Mouse (Mus musculus): ENCODE data around the gene Ola1. TPM values are rescaled to one million over a fixed set of nuclear protein-coding genes. Genes with fewer than 3 reads are reported as not detected.
A peak's percentile ranks its signal among the peaks of the same experiment; 100 is the strongest.

Gene Ola1
- total and polyA plus RNA-seq, 3 experiments, result 114 to 182 (median 175) TPM

GRCm38 (mm10) chr2:73266011-73266410 is 47.3 kb upstream of the Ola1 start:
- Histone ChIP-seq H3K9ac (ENCODE audit: insufficient read depth, low read depth) (no peak overlapping the region), H3K4me1 (ENCODE audit: control insufficient read depth in 1 of 2, insufficient read depth in 2 of 2) (no peaks in the 10 kb centered on the region), H3K4me3 (replicated peaks in 1 of 3; ENCODE audit: low read depth in 2 of 3, low read length in 2 of 3, poor library complexity in 1 of 3) (no peak overlapping the region), H3K4me2 (ENCODE audit: insufficient read depth, low read depth, poor library complexity, severe bottlenecking) (no peak overlapping the region), H3K27ac (ENCODE audit: insufficient read depth, low read depth) (no peak overlapping the region), H3K27me3 (replicated peaks) (no peaks in the 10 kb centered on the region), H3K9me3 (replicated peaks; ENCODE audit: low read length) (peaks cover 1% of the 10 kb centered on the region), H3K79me2 (replicated peaks; ENCODE audit: control insufficient read depth, extremely low read depth, insufficient read depth, poor library complexity, severe bottlenecking) (no peaks in the 10 kb centered on the region), H3K36me3 (replicated peaks in 1 of 2; ENCODE audit: control insufficient read depth in 1 of 2, insufficient read depth in 1 of 2, low read length in 1 of 2) (no peaks in the 10 kb centered on the region)
- DNase-seq (ENCODE audit: extremely low read depth), result no peak
- dilution Hi-C loops (cut with MboI; ENCODE audit: extremely low pct_ligation_motif_present, extremely low pct_unique_long_range_greater_than_20kb, low sequenced_read_pairs) (no loop called here), in situ Hi-C loops (cut with MboI; ENCODE audit: low pct_ligation_motif_present, low pct_unique_long_range_greater_than_20kb, low sequenced_read_pairs) (loop anchor here (10.0 kb wide), 1 partner anchor 51 kb away; the partner anchor contains the start of gene Ola1)
- TF ChIP-seq ZKSCAN1 (IDR thresholded peaks at IDR 0.05; ENCODE audit: borderline replicate concordance, low read depth, low read length) (no peak), MXI1 (IDR thresholded peaks at IDR 0.05; ENCODE audit: low read depth, low read length) (no peak), GABPA (IDR thresholded peaks at IDR 0.05; ENCODE audit: insufficient replicate concordance, low read depth, low read length) (no peak), CTCF (conservative IDR thresholded peaks at IDR 0.05 in 1 of 2, IDR thresholded peaks at IDR 0.05 in 1 of 2; ENCODE audit: low read depth in 2 of 2, low read length in 2 of 2) (peak in 1 of 2 experiments; percentile 48; a peak in 2 of 4 replicates), MEF2A (IDR thresholded peaks at IDR 0.05; ENCODE audit: borderline replicate concordance, low read depth, low read length) (no peak), UBTF (IDR thresholded peaks at IDR 0.05; ENCODE audit: low read depth, low read length) (no peak), RAD21 (IDR thresholded peaks at IDR 0.05; ENCODE audit: low read depth, low read length) (peak; percentile 24), ELF1 (IDR thresholded peaks at IDR 0.05; ENCODE audit: low read depth, low read length) (no peak), IRF4 (IDR thresholded peaks at IDR 0.05; ENCODE audit: low read depth, low read length) (no peak), SMC3 (IDR thresholded peaks at IDR 0.05; ENCODE audit: low read depth, low read length) (peak; percentile 32; the same call in 1 of the 2 replicates), MAX (IDR thresholded peaks at IDR 0.05; ENCODE audit: low read length) (no peak), PAX5 (IDR thresholded peaks at IDR 0.05; ENCODE audit: low read length) (no peak)

- dilution Hi-C loops (cut with MboI; ENCODE audit: extremely low pct_ligation_motif_present, extremely low pct_unique_long_range_greater_than_20kb, low sequenced_read_pairs) (no loop called here), in situ Hi-C loops (cut with MboI; ENCODE audit: low pct_ligation_motif_present, low pct_unique_long_range_greater_than_20kb, low sequenced_read_pairs) (loop anchor here (10.0 kb wide), 1 partner anchor 50 kb away; the partner anchor contains the start of gene Ola1)
- no peak for DNase-seq (ENCODE audit: extremely low read depth)
- no peak overlapping the region for H3K9ac ChIP-seq (ENCODE audit: insufficient read depth, low read depth)
- no peak for TF ChIP-seq ZC3H11A (IDR thresholded peaks at IDR 0.05; ENCODE audit: low read depth, low read length)
- TF ChIP-seq MAZ (IDR thresholded peaks at IDR 0.05; ENCODE audit: low read depth, low read length), result no peak
- no peak for TF ChIP-seq NELFE (IDR thresholded peaks at IDR 0.05; ENCODE audit: low read depth, low read length)
- TF ChIP-seq HCFC1 (IDR thresholded peaks at IDR 0.05; ENCODE audit: low read depth, low read length), result no peak
- no peak for TF ChIP-seq ZMIZ1 (IDR thresholded peaks at IDR 0.05; ENCODE audit: low read depth, low read length)
- TF ChIP-seq E2F4 (IDR thresholded peaks at IDR 0.05; ENCODE audit: insufficient replicate concordance, low read depth, low read length), result no peak
- TF ChIP-seq SMC3 (IDR thresholded peaks at IDR 0.05; ENCODE audit: low read depth, low read length), result no peak
- no peak for TF ChIP-seq CHD1 (IDR thresholded peaks at IDR 0.05; ENCODE audit: low read depth, low read length)
- TF ChIP-seq POLR2A (IDR thresholded peaks at IDR 0.05; ENCODE audit: low read depth, low read length), result no peak
- TF ChIP-seq KAT2A (IDR thresholded peaks at IDR 0.05; ENCODE audit: insufficient replicate concordance, low read length), result no peak
- no peak for TF ChIP-seq RAD21 (IDR thresholded peaks at IDR 0.05; ENCODE audit: low read depth, low read length)
- TF ChIP-seq NRF1 (IDR thresholded peaks at IDR 0.05; ENCODE audit: low read depth, low read length), result no peak
- no peak overlapping the region for H3K4me2 ChIP-seq (ENCODE audit: insufficient read depth, low read depth, poor library complexity, severe bottlenecking)
- H3K36me3 ChIP-seq (replicated peaks in 1 of 2; ENCODE audit: control insufficient read depth in 1 of 2, insufficient read depth in 1 of 2, low read length in 1 of 2), result no peaks in the 10 kb centered on the region
- no peaks in the 10 kb centered on the region for H3K27me3 ChIP-seq (replicated peaks)
- peaks cover 3% of the 10 kb centered on the region for H3K9me3 ChIP-seq (replicated peaks; ENCODE audit: low read length)
- H3K4me3 ChIP-seq (replicated peaks in 1 of 3; ENCODE audit: low read depth in 2 of 3, low read length in 2 of 3, poor library complexity in 1 of 3), result no peak overlapping the region
- no peaks in the 10 kb centered on the region for H3K4me1 ChIP-seq (ENCODE audit: control insufficient read depth in 1 of 2, insufficient read depth in 2 of 2)
- no peaks in the 10 kb centered on the region for H3K79me2 ChIP-seq (replicated peaks; ENCODE audit: control insufficient read depth, extremely low read depth, insufficient read depth, poor library complexity, severe bottlenecking)
- no peak overlapping the region for H3K27ac ChIP-seq (ENCODE audit: insufficient read depth, low read depth)
Measured at GRCm38 (mm10) chr2:73264611-73265195, 46.0 kb upstream of the Ola1 start.

Data from CH12.LX (cell line).